Mouse (Mus musculus) embryonic fibroblast, embryonic 13.5 days (primary cell): ENCODE measurements around the gene Tbc1d5.

Source experiments
- CTCF ChIP-seq: IDR thresholded peaks from 2 replicates; pipeline ENCODE4 v1.5.1; 2011; ENCODE audit warnings: mild to moderate bottlenecking, control low read depth, low read length, moderate library complexity, borderline replicate concordance; ENCODE audit not compliant: insufficient read depth
- POLR2A ChIP-seq: IDR thresholded peaks from 2 replicates; pipeline ENCODE4 v1.6.1; 2011; ENCODE audit warnings: low read depth, mild to moderate bottlenecking, control low read depth, low read length, moderate library complexity

DNA sequence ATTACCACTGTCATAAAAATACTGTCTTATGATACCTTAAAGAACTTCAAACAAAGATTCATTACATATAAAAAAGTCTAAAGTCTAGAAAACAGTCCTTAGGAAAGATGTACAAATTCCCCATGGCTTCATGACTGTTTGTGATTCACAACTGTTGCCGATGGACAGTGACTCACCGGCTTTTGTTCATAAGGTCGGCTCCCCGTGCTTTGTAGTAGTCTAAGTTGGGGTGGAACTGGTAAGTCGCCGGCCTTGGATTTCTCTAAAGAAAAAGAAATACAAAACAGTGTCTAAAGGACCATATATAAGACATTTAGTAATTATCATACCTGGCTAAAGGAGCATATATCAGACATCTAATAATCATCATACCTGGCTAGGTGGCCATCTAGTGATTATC lies 365.6 kb downstream of the Tbc1d5 start:
- TF ChIP-seq CTCF (no peak), POLR2A (no peak)
